Mouse (Mus musculus) G1E (cell line): ENCODE data around the gene Tcf7l1.

Experiments used
- CTCF ChIP-seq: IDR thresholded peaks from 2 replicates; pipeline ENCODE4 v1.5.1; 2012; ENCODE audit warnings: low read depth, low read length, inconsistent platforms, mixed read lengths
- GATA1 ChIP-seq: IDR thresholded peaks from 2 replicates; pipeline ENCODE4 v1.6.1; 2012; ENCODE audit warnings: borderline replicate concordance, low read length, inconsistent platforms, mixed read lengths
- POLR2AphosphoS5 ChIP-seq: IDR thresholded peaks from 2 replicates; pipeline ENCODE4 v1.6.1; 2012; ENCODE audit warnings: low read depth, low read length, inconsistent platforms; ENCODE audit not compliant: insufficient replicate concordance
- TAL1 ChIP-seq: conservative IDR thresholded peaks from 2 replicates; pipeline ENCODE4 v1.6.1; 2012; ENCODE audit warnings: low read depth, low read length, inconsistent platforms, mixed read lengths

GRCm38 (mm10) chr6:72755267-72755889, 33.7 kb downstream of the Tcf7l1 start:
- TF ChIP-seq CTCF (no peak), GATA1 (no peak), POLR2AphosphoS5 (no peak), TAL1 (no peak)
